Mouse (Mus musculus): ENCODE measurements around the gene Cp. TPM values are rescaled to one million over a fixed set of nuclear protein-coding genes. Genes with fewer than 3 reads are reported as not detected.
"Not testable (repeated sequence)": the region's sequence is repeated elsewhere in the genome, so short reads cannot be mapped to it uniquely, and the experiment has no call there.

The Cp gene
- polyA plus RNA-seq, 1 experiment from 2014 or later, result 10.3 TPM

DNA sequence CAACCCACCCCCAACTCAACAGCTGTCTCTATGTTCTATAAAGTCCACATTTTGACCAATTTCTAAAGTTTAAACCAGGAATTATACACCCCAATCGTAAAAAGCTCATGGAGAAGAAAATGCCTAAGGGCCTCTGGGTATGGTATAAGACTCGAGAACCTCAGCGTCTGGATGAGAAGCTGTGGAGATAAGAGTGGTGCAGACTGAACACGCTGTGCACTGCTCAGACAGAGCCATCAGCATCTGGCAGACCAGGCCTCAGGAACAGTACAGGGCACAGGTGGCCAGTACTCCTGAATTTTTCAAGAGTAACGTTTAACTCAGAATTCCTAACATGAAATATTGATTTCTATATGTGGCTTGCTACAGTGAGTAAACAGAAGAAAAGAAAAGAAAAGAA, 50.9 kb downstream of the Cp start:
- peaks cover 27% of the 10 kb centered on the region for H3K36me3 ChIP-seq
- H3K27ac ChIP-seq (replicated peaks), result no peak overlapping the region
- no peaks in the 10 kb centered on the region for H3K9me3 ChIP-seq (replicated peaks)
- H3K4me3 ChIP-seq (replicated peaks), result no peak overlapping the region
- H3K4me1 ChIP-seq, result no peaks in the 10 kb centered on the region
- H3K4me2 ChIP-seq, result no peak overlapping the region
- H3K27me3 ChIP-seq (replicated peaks), result no peaks in the 10 kb centered on the region
- no peak for ATAC-seq (ENCODE audit: low FRiP score)
- 89% methylated on average over 5 of the region's 5 CpGs for WGBS
- H3K9ac ChIP-seq (replicated peaks), result no peak overlapping the region

- H3K9ac ChIP-seq (replicated peaks), result no peak overlapping the region
- H3K36me3 ChIP-seq, result peaks cover 28% of the 10 kb centered on the region
Observed at GRCm38 (mm10) chr3:20010464-20010863, 53.6 kb downstream of the Cp start.

GRCm38 (mm10) chr3:20010905-20011304, 54.1 kb downstream of the Cp start:
- not testable (repeated sequence) for H3K9me3 ChIP-seq (replicated peaks); H3K27me3 ChIP-seq (replicated peaks); H3K9ac ChIP-seq (replicated peaks); H3K27ac ChIP-seq (replicated peaks); H3K4me3 ChIP-seq (replicated peaks); H3K4me1 ChIP-seq; H3K4me2 ChIP-seq; ATAC-seq (ENCODE audit: low FRiP score)
- 90% methylated on average over 7 of the region's 7 CpGs for WGBS
- H3K36me3 ChIP-seq, result peaks cover 32% of the 10 kb centered on the region

More at GRCm38 (mm10) chr3:20010464-20010863, 53.6 kb downstream of the Cp start:
- no peak for ATAC-seq (ENCODE audit: low FRiP score)
- no peaks in the 10 kb centered on the region for H3K9me3 ChIP-seq (replicated peaks)
- no peaks in the 10 kb centered on the region for H3K4me1 ChIP-seq
- no peak overlapping the region for H3K27ac ChIP-seq (replicated peaks)
- 94% methylated on average over 9 of the region's 9 CpGs for WGBS
- no peaks in the 10 kb centered on the region for H3K27me3 ChIP-seq (replicated peaks)
- H3K4me2 ChIP-seq, result no peak overlapping the region
- H3K4me3 ChIP-seq (replicated peaks), result no peak overlapping the region

DNA sequence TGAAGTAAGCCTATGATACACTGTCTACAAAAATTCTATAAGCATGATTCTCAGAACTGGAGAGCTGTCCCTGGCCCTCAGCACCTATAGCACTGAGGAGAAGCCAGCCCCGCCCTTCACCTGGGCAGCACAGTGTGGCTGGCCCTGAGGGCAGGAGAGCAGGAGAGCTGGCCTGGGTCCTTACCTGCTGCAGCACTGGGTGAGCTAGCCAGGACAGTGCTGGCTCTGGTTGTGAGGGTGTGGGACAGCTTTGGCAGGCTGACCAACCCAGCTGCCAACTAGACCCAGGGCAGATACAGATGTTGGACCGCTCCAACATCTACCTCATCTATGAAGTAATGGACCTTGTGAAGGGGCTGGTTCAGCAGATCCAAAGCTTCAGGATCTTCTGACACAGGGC, 57.6 kb downstream of the Cp start:
- Histone ChIP-seq H3K4me2 (no peak overlapping the region), H3K4me3 (replicated peaks) (no peak overlapping the region), H3K9me3 (replicated peaks) (no peaks in the 10 kb centered on the region), H3K27me3 (replicated peaks) (no peaks in the 10 kb centered on the region), H3K27ac (replicated peaks) (no peak overlapping the region), H3K4me1 (no peaks in the 10 kb centered on the region), H3K9ac (replicated peaks) (no peak overlapping the region), H3K36me3 (peaks cover 40% of the 10 kb centered on the region)
- ATAC-seq (ENCODE audit: low FRiP score), result no peak
- WGBS, result 98% methylated on average over 2 of the region's 2 CpGs

- no peaks in the 10 kb centered on the region for H3K4me1 ChIP-seq
- no peak overlapping the region for H3K4me3 ChIP-seq (replicated peaks)
- WGBS, result 91% methylated on average over 8 of the region's 8 CpGs
- H3K36me3 ChIP-seq, result peaks cover 42% of the 10 kb centered on the region
- no peaks in the 10 kb centered on the region for H3K27me3 ChIP-seq (replicated peaks)
- no peak for ATAC-seq (ENCODE audit: low FRiP score)
- H3K9ac ChIP-seq (replicated peaks), result no peak overlapping the region
- H3K27ac ChIP-seq (replicated peaks), result no peak overlapping the region
- H3K9me3 ChIP-seq (replicated peaks), result no peaks in the 10 kb centered on the region
- H3K4me2 ChIP-seq, result no peak overlapping the region
Observed at GRCm38 (mm10) chr3:20018076-20018475, 61.2 kb downstream of the Cp start.

DNA sequence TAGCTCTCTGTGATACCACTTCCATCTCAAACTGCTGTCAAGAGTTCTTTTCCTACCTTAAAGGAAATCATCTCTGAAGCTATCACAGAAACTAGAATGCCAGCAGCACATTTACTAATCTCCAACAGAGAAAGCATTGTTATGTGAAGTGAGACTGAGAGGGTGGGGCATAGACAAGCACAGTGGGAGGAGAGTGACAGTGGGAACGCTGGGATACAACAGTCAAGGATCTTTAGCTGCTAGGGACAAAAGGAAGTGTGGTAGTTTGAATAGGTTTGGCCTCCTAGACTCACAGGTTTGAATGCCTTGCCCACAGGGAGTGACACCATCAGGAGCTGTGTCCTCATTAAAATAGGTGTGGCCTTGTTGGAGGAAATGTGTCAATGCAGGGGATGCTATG, 67.0 kb downstream of the Cp start:
- H3K36me3 ChIP-seq, result peaks cover 59% of the 10 kb centered on the region
- 50% methylated on average over 1 of the region's 1 CpGs for WGBS
- ATAC-seq (ENCODE audit: low FRiP score), result no peak

GRCm38 (mm10) chr3:20026481-20026880, 69.6 kb downstream of the Cp start:
- ATAC-seq (ENCODE audit: low FRiP score), result no peak
- Histone ChIP-seq H3K4me2 (no peak overlapping the region), H3K27ac (replicated peaks) (no peak overlapping the region), H3K27me3 (replicated peaks) (no peaks in the 10 kb centered on the region), H3K4me3 (replicated peaks) (no peak overlapping the region), H3K9ac (replicated peaks) (no peak overlapping the region), H3K36me3 (peaks cover 55% of the 10 kb centered on the region), H3K4me1 (no peaks in the 10 kb centered on the region), H3K9me3 (replicated peaks) (no peaks in the 10 kb centered on the region)

More for the DNA sequence above, 67.0 kb downstream of the Cp start:
- Histone ChIP-seq H3K9me3 (replicated peaks) (no peaks in the 10 kb centered on the region), H3K4me2 (no peak overlapping the region), H3K4me3 (replicated peaks) (no peak overlapping the region), H3K4me1 (no peaks in the 10 kb centered on the region), H3K27me3 (replicated peaks) (no peaks in the 10 kb centered on the region), H3K9ac (replicated peaks) (no peak overlapping the region), H3K27ac (replicated peaks) (no peak overlapping the region)

DNA sequence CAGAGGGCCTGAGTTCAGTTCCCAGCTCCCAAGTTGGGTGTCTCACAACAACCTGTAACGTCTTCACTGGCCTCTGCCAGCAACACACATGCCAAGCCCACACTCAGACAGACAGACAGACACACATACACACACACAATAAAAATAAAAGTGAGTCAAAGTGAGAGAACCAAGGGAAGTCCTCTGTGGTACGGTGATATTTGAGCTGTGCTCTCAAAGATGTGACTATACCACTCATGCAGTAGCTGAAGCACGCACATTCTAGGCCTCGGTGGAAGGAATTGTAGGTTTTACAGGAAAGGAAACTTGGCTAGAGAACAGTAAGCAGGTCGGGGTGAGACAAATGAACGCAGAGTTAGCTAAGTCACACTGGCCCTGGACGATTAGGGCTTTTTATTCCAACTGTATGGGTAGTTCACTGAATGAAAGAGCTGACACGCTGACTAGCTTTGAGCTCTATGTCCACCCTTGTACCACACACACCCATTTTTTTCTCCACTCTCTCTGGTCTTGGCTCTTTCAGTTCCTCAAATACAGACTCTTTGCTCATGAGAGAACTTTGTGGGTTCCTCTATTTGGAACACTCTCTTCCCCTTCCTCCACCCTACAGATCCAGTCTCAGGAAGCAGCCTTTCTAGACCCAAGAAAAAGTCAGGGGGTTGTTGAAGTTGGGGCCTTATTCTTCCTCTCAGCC, 70.3 kb downstream of the Cp start:
- no peak overlapping the region for H3K27ac ChIP-seq (replicated peaks)
- H3K9me3 ChIP-seq (replicated peaks), result no peaks in the 10 kb centered on the region
- WGBS, result 95% methylated on average over 8 of the region's 8 CpGs
- no peak for ATAC-seq (ENCODE audit: low FRiP score)
- H3K4me3 ChIP-seq (replicated peaks), result no peak overlapping the region
- H3K4me1 ChIP-seq, result no peaks in the 10 kb centered on the region
- H3K4me2 ChIP-seq, result no peak overlapping the region
- H3K9ac ChIP-seq (replicated peaks), result no peak overlapping the region
- no peaks in the 10 kb centered on the region for H3K27me3 ChIP-seq (replicated peaks)
- peaks cover 50% of the 10 kb centered on the region for H3K36me3 ChIP-seq

- ATAC-seq (ENCODE audit: low FRiP score), result no peak
- Histone ChIP-seq H3K4me1 (no peaks in the 10 kb centered on the region), H3K4me3 (replicated peaks) (no peak overlapping the region), H3K27ac (replicated peaks) (no peak overlapping the region), H3K27me3 (replicated peaks) (no peaks in the 10 kb centered on the region), H3K9ac (replicated peaks) (no peak overlapping the region), H3K9me3 (replicated peaks) (no peaks in the 10 kb centered on the region), H3K4me2 (no peak overlapping the region), H3K36me3 (peaks cover 44% of the 10 kb centered on the region)
- 79% methylated on average over 5 of the region's 5 CpGs for WGBS
Observed at GRCm38 (mm10) chr3:20027788-20028187, 70.9 kb downstream of the Cp start.

DNA sequence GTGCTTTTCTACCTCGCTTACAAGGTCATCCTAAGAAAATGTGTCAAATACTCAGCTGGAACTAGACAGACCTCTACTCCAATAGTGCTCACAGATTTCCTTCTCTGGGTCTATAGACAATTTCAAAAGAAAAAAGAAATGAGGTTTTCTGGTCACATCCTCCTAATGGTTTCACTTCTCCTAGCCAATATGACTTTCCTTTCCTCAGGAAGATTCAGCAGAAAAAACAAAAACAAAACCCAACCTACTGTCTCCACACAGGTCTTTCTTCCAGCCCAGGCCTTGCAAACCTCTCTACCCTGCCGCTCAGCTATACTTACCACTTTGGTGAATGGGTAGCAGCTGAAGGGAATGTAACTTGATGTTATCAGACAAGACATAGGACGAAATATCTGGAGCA, 71.8 kb downstream of the Cp start:
- H3K36me3 ChIP-seq, result peaks cover 35% of the 10 kb centered on the region
- no peaks in the 10 kb centered on the region for H3K9me3 ChIP-seq (replicated peaks)
- 98% methylated on average over 3 of the region's 3 CpGs for WGBS
- no peak for ATAC-seq (ENCODE audit: low FRiP score)
- 0 out of 2 replicates have a peak, but pooled peaks cover 2% of the 10 kb centered on the region for H3K4me1 ChIP-seq
- no peaks in the 10 kb centered on the region for H3K27me3 ChIP-seq (replicated peaks)
- no peak overlapping the region for H3K4me2 ChIP-seq
- no peak overlapping the region for H3K9ac ChIP-seq (replicated peaks)
- no peak overlapping the region for H3K4me3 ChIP-seq (replicated peaks)
- no peak overlapping the region for H3K27ac ChIP-seq (replicated peaks)

- no peaks in the 10 kb centered on the region for H3K9me3 ChIP-seq (replicated peaks)
- ATAC-seq (ENCODE audit: low FRiP score), result no peak
- H3K36me3 ChIP-seq, result peaks cover 14% of the 10 kb centered on the region
- 92% methylated on average over 6 of the region's 6 CpGs for WGBS
- no peak overlapping the region for H3K27ac ChIP-seq (replicated peaks)
- no peak overlapping the region for H3K9ac ChIP-seq (replicated peaks)
- H3K4me3 ChIP-seq (replicated peaks), result no peak overlapping the region
- peaks cover 13% of the 10 kb centered on the region for H3K4me1 ChIP-seq
- H3K27me3 ChIP-seq (replicated peaks), result no peaks in the 10 kb centered on the region
- H3K4me2 ChIP-seq, result no peak overlapping the region
Observed at GRCm38 (mm10) chr3:20030807-20031206, 74.0 kb downstream of the Cp start.

- H3K4me2 ChIP-seq, result peak overlapping the region; percentile 82
- no peaks in the 10 kb centered on the region for H3K36me3 ChIP-seq
- H3K4me3 ChIP-seq (replicated peaks), result peak overlapping the region; percentile 85
- WGBS, result 15% methylated on average over 10 of the region's 10 CpGs
- no peaks in the 10 kb centered on the region for H3K9me3 ChIP-seq (replicated peaks)
- ATAC-seq (ENCODE audit: low FRiP score), result no peak
- peaks cover 13% of the 10 kb centered on the region for H3K4me1 ChIP-seq
- H3K27me3 ChIP-seq (replicated peaks), result no peaks in the 10 kb centered on the region
- H3K27ac ChIP-seq (replicated peaks), result peak overlapping the region; percentile 86
- H3K9ac ChIP-seq (replicated peaks), result peak overlapping the region; percentile 69
Observed at GRCm38 (mm10) chr3:20033761-20034718, 77.2 kb downstream of the Cp start.
